Mouse (Mus musculus) midbrain, embryonic 11.5 days (tissue): Measurements from ENCODE around the gene Gm17018. TPM values are rescaled to one million over a fixed set of nuclear protein-coding genes. Genes with fewer than 3 reads are reported as not detected.
A peak's percentile ranks its signal among the peaks of the same experiment; 100 is the strongest.

Source experiments
- ATAC-seq: fragments of 200-750 bp; cut with Nextera tagmentation; 2 replicates; pipeline ENCODE4 v1.8.0; 2017; ENCODE audit warnings: moderate TSS enrichment, moderate library complexity; ENCODE audit not compliant: low FRiP score
- DNase-seq: peaks from one replicate; pipeline ENCODE4 v3.0.0; 2015; ENCODE audit warnings: low spot score; ENCODE audit errors: missing footprints
- H3K27ac ChIP-seq: fragments of 300-500 bp; sonication (generic); 2 replicates; pipeline ENCODE4 v1.5.1; 2014; ENCODE audit warnings: low read depth, low read length
- H3K27me3 ChIP-seq: fragments of 300-500 bp; sonication (generic); 2 replicates; pipeline ENCODE4 v1.6.1; 2014; ENCODE audit warnings: mild to moderate bottlenecking, low read length, moderate library complexity, mixed read lengths; ENCODE audit not compliant: control insufficient read depth, insufficient read depth
- H3K36me3 ChIP-seq: fragments of 300-500 bp; sonication (generic); 2 replicates; pipeline ENCODE4 v1.6.1; 2014; ENCODE audit warnings: mild to moderate bottlenecking, low read length, moderate library complexity, mixed read lengths; ENCODE audit not compliant: control insufficient read depth, insufficient read depth
- H3K4me1 ChIP-seq: fragments of 300-500 bp; sonication (generic); 2 replicates; pipeline ENCODE4 v1.6.1; 2014; ENCODE audit warnings: low read length; ENCODE audit not compliant: control insufficient read depth, insufficient read depth
- H3K4me2 ChIP-seq: fragments of 300-500 bp; sonication (generic); 2 replicates; pipeline ENCODE4 v1.6.1; 2014; ENCODE audit warnings: mild to moderate bottlenecking, moderate library complexity
- H3K4me3 ChIP-seq: fragments of 300-500 bp; sonication (generic); 2 replicates; pipeline ENCODE4 v1.5.1; 2014; ENCODE audit warnings: low read depth, low read length
- H3K9ac ChIP-seq: fragments of 300-500 bp; sonication (generic); 2 replicates; pipeline ENCODE4 v1.6.1; 2014; ENCODE audit warnings: low read length
- H3K9me3 ChIP-seq: fragments of 300-500 bp; sonication (generic); 2 replicates; pipeline ENCODE4 v1.6.1; 2016; ENCODE audit warnings: low read length; ENCODE audit not compliant: control insufficient read depth
- WGBS: fragments of 180-500 bp; shearing (Covaris S2); extraction: QIAGEN DNeasy Blood & Tissue Kit; methylation state at CpG from one replicate; pipeline ENCODE4 v1.1.7; 2014; 5-methylcytosine and 5-hydroxymethylcytosine counted together
- polyA plus RNA-seq: library from polyadenylated mRNA; unstranded; fragments of >200 nt; fragmentation: Nextera tagmentation; extraction: Ambion mirVana; gene quantifications from 2 replicates; pipeline ENCODE4 v1.2.1, GENCODE M21; 2014

Gm17018 gene
- polyA plus RNA-seq: 47.7 and 54.3 TPM in 2 replicates

- Histone ChIP-seq H3K9me3 (no peaks in the 10 kb centered on the region), H3K36me3 (no peaks in the 10 kb centered on the region), H3K4me2 (peak within 1 kb of the TSS; percentile 97), H3K27ac (no peak within 1 kb of the TSS), H3K9ac (peak within 1 kb of the TSS; percentile 75), H3K4me1 (peaks cover 10% of the 10 kb centered on the region), H3K4me3 (peak within 1 kb of the TSS; percentile 74), H3K27me3 (peaks cover 35% of the 10 kb centered on the region)
- under 1% methylated on average over 35 of the region's 35 CpGs for WGBS
- peak; percentile 97 for DNase-seq
- ATAC-seq: peak; percentile 87
Observed at GRCm38 (mm10) chr19:45560153-45560890, at the start of gene Gm17018, which contains the start of gene Poll. Gene Gm17018, plus strand, starts transcription at chr19:45560615. Gene Poll, minus strand, starts transcription at chr19:45560531.

GRCm38 (mm10) chr19:45510680-45511079, 49.7 kb upstream of the Gm17018 start:
- no peak overlapping the region for H3K27ac ChIP-seq
- H3K9ac ChIP-seq: no peak overlapping the region
- DNase-seq (no peak), ATAC-seq (no peak)
- H3K4me3 ChIP-seq: no peak overlapping the region
- WGBS: 78% methylated on average over 3 of the region's 3 CpGs
- H3K9me3 ChIP-seq: no peaks in the 10 kb centered on the region
- no peaks in the 10 kb centered on the region for H3K27me3 ChIP-seq
- 0 out of 2 replicates have a peak, but pooled peaks cover 2% of the 10 kb centered on the region for H3K36me3 ChIP-seq
- no peaks in the 10 kb centered on the region for H3K4me1 ChIP-seq
- no peak overlapping the region for H3K4me2 ChIP-seq

- no peak overlapping the region for H3K4me2 ChIP-seq
- 79% methylated on average over 4 of the region's 4 CpGs for WGBS
- no peak overlapping the region for H3K27ac ChIP-seq
- DNase-seq (no peak), ATAC-seq (no peak)
- H3K4me3 ChIP-seq: no peak overlapping the region
- no peaks in the 10 kb centered on the region for H3K27me3 ChIP-seq
- no peak overlapping the region for H3K9ac ChIP-seq
- no peaks in the 10 kb centered on the region for H3K4me1 ChIP-seq
- 0 out of 2 replicates have a peak, but pooled peaks cover 2% of the 10 kb centered on the region for H3K36me3 ChIP-seq
- H3K9me3 ChIP-seq: no peaks in the 10 kb centered on the region
Observed at GRCm38 (mm10) chr19:45511406-45511805, 49.0 kb upstream of the Gm17018 start.

GRCm38 (mm10) chr19:45515341-45515740, 45.1 kb upstream of the Gm17018 start:
- Histone ChIP-seq H3K36me3 (0 out of 2 replicates have a peak, but pooled peaks cover 2% of the 10 kb centered on the region), H3K4me2 (no peak overlapping the region), H3K9me3 (no peaks in the 10 kb centered on the region), H3K27ac (no peak overlapping the region), H3K4me3 (no peak overlapping the region), H3K9ac (no peak overlapping the region), H3K27me3 (no peaks in the 10 kb centered on the region), H3K4me1 (no peaks in the 10 kb centered on the region)
- DNase-seq: no peak
- WGBS: 90% methylated on average over 2 of the region's 2 CpGs
- ATAC-seq: no peak

DNA sequence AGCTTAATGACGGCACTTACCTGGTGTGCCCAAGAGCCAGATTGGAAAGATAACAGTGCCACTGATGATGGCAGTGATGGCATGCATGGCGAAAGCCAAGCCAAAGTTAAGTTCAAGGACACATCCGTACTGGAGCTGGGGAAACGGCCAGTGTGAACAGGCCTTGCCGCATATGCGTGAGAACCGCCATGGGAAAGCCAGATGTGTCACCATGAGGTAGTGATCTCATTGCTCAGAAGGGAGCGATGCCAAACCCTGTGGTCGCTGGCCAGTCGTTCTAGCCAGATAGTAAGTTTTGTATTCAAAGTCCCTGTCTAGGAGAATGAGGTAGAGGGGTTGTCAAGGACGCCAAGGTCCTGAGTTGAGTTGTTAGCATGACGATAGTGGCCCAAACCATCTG, 44.2 kb upstream of the Gm17018 start:
- ATAC-seq (no peak), DNase-seq (no peak)
- 0 out of 2 replicates have a peak, but pooled peaks cover 2% of the 10 kb centered on the region for H3K36me3 ChIP-seq
- H3K9ac ChIP-seq: no peak overlapping the region
- H3K27me3 ChIP-seq: no peaks in the 10 kb centered on the region
- 94% methylated on average over 12 of the region's 12 CpGs for WGBS
- H3K9me3 ChIP-seq: no peaks in the 10 kb centered on the region
- no peak overlapping the region for H3K27ac ChIP-seq
- H3K4me2 ChIP-seq: no peak overlapping the region
- no peak overlapping the region for H3K4me3 ChIP-seq
- no peaks in the 10 kb centered on the region for H3K4me1 ChIP-seq

DNA sequence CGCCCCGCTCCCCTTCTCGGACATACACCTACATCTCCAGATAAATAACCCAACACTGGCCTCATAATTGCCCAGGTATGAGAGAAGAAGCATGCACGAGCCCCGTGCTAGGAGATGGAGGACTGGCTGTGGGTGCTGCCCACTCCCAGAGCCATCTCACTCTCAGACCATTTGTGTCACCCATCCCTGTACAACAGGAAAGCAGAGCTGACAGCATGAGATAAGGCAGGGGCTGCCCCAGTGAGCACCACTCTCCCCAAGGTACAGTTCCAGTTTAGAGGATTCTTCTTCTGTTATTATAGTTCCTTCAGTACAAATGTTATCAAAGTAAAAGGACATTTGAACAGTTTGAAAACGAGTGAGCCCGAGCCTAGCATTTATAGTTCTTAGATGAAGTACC, 33.0 kb upstream of the Gm17018 start:
- Histone ChIP-seq H3K9me3 (no peaks in the 10 kb centered on the region), H3K27ac (no peak overlapping the region), H3K4me3 (no peak overlapping the region), H3K4me1 (no peaks in the 10 kb centered on the region), H3K4me2 (no peak overlapping the region), H3K27me3 (no peaks in the 10 kb centered on the region), H3K36me3 (peaks cover 5% of the 10 kb centered on the region; the same call in 1 of the 2 replicates), H3K9ac (no peak overlapping the region)
- no peak for ATAC-seq
- no peak for DNase-seq
- 94% methylated on average over 7 of the region's 7 CpGs for WGBS

- H3K4me3 ChIP-seq: no peak overlapping the region
- no peak overlapping the region for H3K4me2 ChIP-seq
- ATAC-seq: no peak
- H3K36me3 ChIP-seq: peaks cover 5% of the 10 kb centered on the region; the same call in 1 of the 2 replicates
- 96% methylated on average over 10 of the region's 10 CpGs for WGBS
- no peaks in the 10 kb centered on the region for H3K27me3 ChIP-seq
- no peak for DNase-seq
- no peaks in the 10 kb centered on the region for H3K4me1 ChIP-seq
- H3K9me3 ChIP-seq: no peaks in the 10 kb centered on the region
- no peak overlapping the region for H3K9ac ChIP-seq
- no peak overlapping the region for H3K27ac ChIP-seq
Observed at GRCm38 (mm10) chr19:45527931-45528534, 32.4 kb upstream of the Gm17018 start.

- no peak overlapping the region for H3K4me3 ChIP-seq
- H3K4me2 ChIP-seq: no peak overlapping the region
- no peaks in the 10 kb centered on the region; the same call in 1 of the 2 replicates for H3K27me3 ChIP-seq
- no peak overlapping the region for H3K27ac ChIP-seq
- no peaks in the 10 kb centered on the region for H3K9me3 ChIP-seq
- ATAC-seq: no peak
- peaks cover 5% of the 10 kb centered on the region; the same call in 1 of the 2 replicates for H3K36me3 ChIP-seq
- no peak for DNase-seq
- WGBS: 83% methylated on average over 5 of the region's 5 CpGs
- no peak overlapping the region for H3K9ac ChIP-seq
- H3K4me1 ChIP-seq: no peaks in the 10 kb centered on the region
Observed at GRCm38 (mm10) chr19:45529294-45529693, 31.1 kb upstream of the Gm17018 start.
